Mouse (Mus musculus): ENCODE data around the gene Dusp5. TPM values are rescaled to one million over a fixed set of nuclear protein-coding genes. Genes with fewer than 3 reads are reported as not detected.
"Not testable (repeated sequence)": the region's sequence is repeated elsewhere in the genome, so short reads cannot be mapped to it uniquely, and the experiment has no call there.

The Dusp5 gene
- polyA plus RNA-seq, 1 experiment: 46.7 TPM

- TF ChIP-seq CTCF (IDR thresholded peaks at IDR 0.05; ENCODE audit: borderline replicate concordance, control insufficient read depth, extremely low read depth, insufficient read depth, low read length, poor library complexity) (no peak), POLR2A (IDR thresholded peaks at IDR 0.05; ENCODE audit: control insufficient read depth, extremely low read depth, insufficient read depth, low read length, poor library complexity) (no peak)
- 94% methylated on average over 4 of the region's 4 CpGs for WGBS
- H3K27me3 ChIP-seq (ENCODE audit: control insufficient read depth, insufficient read depth, low read length): no peaks in the 10 kb centered on the region
- H3K36me3 ChIP-seq (ENCODE audit: control insufficient read depth, insufficient read depth, low read length): no peaks in the 10 kb centered on the region
- H3K27ac ChIP-seq (ENCODE audit: control insufficient read depth, insufficient read depth, low read length): no peak overlapping the region
- no peak overlapping the region for H3K4me3 ChIP-seq (ENCODE audit: control insufficient read depth, insufficient read depth, low read length)
- H3K4me1 ChIP-seq (replicated peaks; ENCODE audit: control insufficient read depth, insufficient read depth, low read length): peaks cover 39% of the 10 kb centered on the region
- DNase-seq: no peak
Observed at GRCm38 (mm10) chr19:53499451-53499940, 29.4 kb upstream of the Dusp5 start.

GRCm38 (mm10) chr19:53500298-53501006 lies 28.5 kb upstream of the Dusp5 start:
- Histone ChIP-seq H3K4me3 (ENCODE audit: control insufficient read depth, insufficient read depth, low read length) (no peak overlapping the region), H3K27ac (ENCODE audit: control insufficient read depth, insufficient read depth, low read length) (peak overlapping the region; percentile 58), H3K36me3 (ENCODE audit: control insufficient read depth, insufficient read depth, low read length) (no peaks in the 10 kb centered on the region), H3K4me1 (replicated peaks; ENCODE audit: control insufficient read depth, insufficient read depth, low read length) (peaks cover 45% of the 10 kb centered on the region), H3K27me3 (ENCODE audit: control insufficient read depth, insufficient read depth, low read length) (no peaks in the 10 kb centered on the region)
- peak; percentile 24 for DNase-seq
- 76% methylated on average over 25 of the region's 25 CpGs for WGBS
- no peak for TF ChIP-seq CTCF (IDR thresholded peaks at IDR 0.05; ENCODE audit: borderline replicate concordance, control insufficient read depth, extremely low read depth, insufficient read depth, low read length, poor library complexity)
- no peak for TF ChIP-seq POLR2A (IDR thresholded peaks at IDR 0.05; ENCODE audit: control insufficient read depth, extremely low read depth, insufficient read depth, low read length, poor library complexity)

GRCm38 (mm10) chr19:53501239-53501638 lies 27.7 kb upstream of the Dusp5 start:
- not testable (repeated sequence) for H3K27me3 ChIP-seq (ENCODE audit: control insufficient read depth, insufficient read depth, low read length); H3K36me3 ChIP-seq (ENCODE audit: control insufficient read depth, insufficient read depth, low read length); H3K4me3 ChIP-seq (ENCODE audit: control insufficient read depth, insufficient read depth, low read length)
- peak; percentile 56 for DNase-seq
- Histone ChIP-seq H3K27ac (ENCODE audit: control insufficient read depth, insufficient read depth, low read length) (peak overlapping the region; percentile 90), H3K4me1 (replicated peaks; ENCODE audit: control insufficient read depth, insufficient read depth, low read length) (peaks cover 42% of the 10 kb centered on the region)
- WGBS: 40% methylated on average over 7 of the region's 7 CpGs

GRCm38 (mm10) chr19:53501765-53502164 lies 27.1 kb upstream of the Dusp5 start:
- H3K4me1 ChIP-seq (replicated peaks; ENCODE audit: control insufficient read depth, insufficient read depth, low read length): peaks cover 44% of the 10 kb centered on the region
- no peaks in the 10 kb centered on the region for H3K36me3 ChIP-seq (ENCODE audit: control insufficient read depth, insufficient read depth, low read length)
- H3K27me3 ChIP-seq (ENCODE audit: control insufficient read depth, insufficient read depth, low read length): no peaks in the 10 kb centered on the region
- DNase-seq: peak; percentile 13
- TF ChIP-seq CTCF (IDR thresholded peaks at IDR 0.05; ENCODE audit: borderline replicate concordance, control insufficient read depth, extremely low read depth, insufficient read depth, low read length, poor library complexity): no peak
- TF ChIP-seq POLR2A (IDR thresholded peaks at IDR 0.05; ENCODE audit: control insufficient read depth, extremely low read depth, insufficient read depth, low read length, poor library complexity): no peak
- peak overlapping the region; percentile 90 for H3K27ac ChIP-seq (ENCODE audit: control insufficient read depth, insufficient read depth, low read length)
- WGBS: 95% methylated on average over 2 of the region's 2 CpGs
- no peak overlapping the region for H3K4me3 ChIP-seq (ENCODE audit: control insufficient read depth, insufficient read depth, low read length)

GRCm38 (mm10) chr19:53502891-53503371 lies 26.0 kb upstream of the Dusp5 start:
- 15% methylated on average over 9 of the region's 9 CpGs for WGBS
- no peak overlapping the region for H3K4me3 ChIP-seq (ENCODE audit: control insufficient read depth, insufficient read depth, low read length)
- H3K36me3 ChIP-seq (ENCODE audit: control insufficient read depth, insufficient read depth, low read length): no peaks in the 10 kb centered on the region
- peak overlapping the region; percentile 92 for H3K27ac ChIP-seq (ENCODE audit: control insufficient read depth, insufficient read depth, low read length)
- DNase-seq: peak; percentile 82
- TF ChIP-seq CTCF (IDR thresholded peaks at IDR 0.05; ENCODE audit: borderline replicate concordance, control insufficient read depth, extremely low read depth, insufficient read depth, low read length, poor library complexity) (no peak), POLR2A (IDR thresholded peaks at IDR 0.05; ENCODE audit: control insufficient read depth, extremely low read depth, insufficient read depth, low read length, poor library complexity) (0 out of 2 replicates have a peak, but pooled peaks have one; percentile 55)
- H3K27me3 ChIP-seq (ENCODE audit: control insufficient read depth, insufficient read depth, low read length): no peaks in the 10 kb centered on the region
- H3K4me1 ChIP-seq (replicated peaks; ENCODE audit: control insufficient read depth, insufficient read depth, low read length): peaks cover 53% of the 10 kb centered on the region

- TF ChIP-seq CTCF (IDR thresholded peaks at IDR 0.05; ENCODE audit: borderline replicate concordance, control insufficient read depth, extremely low read depth, insufficient read depth, low read length, poor library complexity): no peak
- 91% methylated on average over 7 of the region's 7 CpGs for WGBS
- Histone ChIP-seq H3K4me1 (replicated peaks; ENCODE audit: control insufficient read depth, insufficient read depth, low read length) (peaks cover 56% of the 10 kb centered on the region), H3K27ac (ENCODE audit: control insufficient read depth, insufficient read depth, low read length) (peak overlapping the region; percentile 72; the same call in 1 of the 2 replicates), H3K36me3 (ENCODE audit: control insufficient read depth, insufficient read depth, low read length) (no peaks in the 10 kb centered on the region), H3K27me3 (ENCODE audit: control insufficient read depth, insufficient read depth, low read length) (no peaks in the 10 kb centered on the region), H3K4me3 (ENCODE audit: control insufficient read depth, insufficient read depth, low read length) (no peak overlapping the region)
- DNase-seq: no peak
Observed at GRCm38 (mm10) chr19:53504181-53504580, 24.7 kb upstream of the Dusp5 start.

- Histone ChIP-seq H3K27me3 (ENCODE audit: control insufficient read depth, insufficient read depth, low read length) (no peaks in the 10 kb centered on the region), H3K4me1 (replicated peaks; ENCODE audit: control insufficient read depth, insufficient read depth, low read length) (peaks cover 50% of the 10 kb centered on the region), H3K4me3 (ENCODE audit: control insufficient read depth, insufficient read depth, low read length) (no peak overlapping the region), H3K36me3 (ENCODE audit: control insufficient read depth, insufficient read depth, low read length) (no peaks in the 10 kb centered on the region), H3K27ac (ENCODE audit: control insufficient read depth, insufficient read depth, low read length) (no peak overlapping the region)
- TF ChIP-seq POLR2A (IDR thresholded peaks at IDR 0.05; ENCODE audit: control insufficient read depth, extremely low read depth, insufficient read depth, low read length, poor library complexity) (no peak), CTCF (IDR thresholded peaks at IDR 0.05; ENCODE audit: borderline replicate concordance, control insufficient read depth, extremely low read depth, insufficient read depth, low read length, poor library complexity) (no peak)
- no peak for DNase-seq
- 97% methylated on average over 10 of the region's 10 CpGs for WGBS
Observed at GRCm38 (mm10) chr19:53505728-53506127, 23.2 kb upstream of the Dusp5 start.

Data from thymus, adult 2 months (tissue).